Mouse (Mus musculus) heart, embryonic 10.5 days (tissue): ENCODE measurements around the gene Med16. TPM values are rescaled to one million over a fixed set of nuclear protein-coding genes. Genes with fewer than 3 reads are reported as not detected.

Experiments
- DNase-seq: peaks from one replicate; pipeline ENCODE4 v3.0.0-alpha.2; 2017; ENCODE audit warnings: low spot score
- H3K27ac ChIP-seq: fragments of 300-500 bp; sonication (generic); 2 replicates; pipeline ENCODE4 v1.5.1; 2016; ENCODE audit warnings: mild to moderate bottlenecking
- H3K27me3 ChIP-seq: fragments of 300-500 bp; sonication (generic); 2 replicates; pipeline ENCODE4 v1.6.1; 2016; ENCODE audit warnings: mild to moderate bottlenecking; ENCODE audit not compliant: poor library complexity, insufficient read depth, severe bottlenecking
- H3K36me3 ChIP-seq: fragments of 300-500 bp; sonication (generic); 2 replicates; pipeline ENCODE4 v1.6.1; 2016; ENCODE audit warnings: mild to moderate bottlenecking, moderate library complexity
- H3K4me1 ChIP-seq: fragments of 300-500 bp; sonication (generic); 2 replicates; pipeline ENCODE4 v1.6.1; 2016; ENCODE audit warnings: mild to moderate bottlenecking
- H3K4me3 ChIP-seq: fragments of 300-500 bp; sonication (generic); 2 replicates; pipeline ENCODE4 v1.5.1; 2016; ENCODE audit warnings: mild to moderate bottlenecking, moderate library complexity
- H3K9me3 ChIP-seq: fragments of 300-500 bp; sonication (generic); 2 replicates; pipeline ENCODE4 v1.6.1; 2016; ENCODE audit warnings: mild to moderate bottlenecking, moderate library complexity
- WGBS: fragments of 180-500 bp; shearing (Covaris S2); methylation state at CpG from one replicate; pipeline ENCODE4 v1.1.7; 2016; 5-methylcytosine and 5-hydroxymethylcytosine counted together
- microRNA-seq: library from miRNA; unstranded; fragments of <30 nt; microRNA quantifications from one replicate; pipeline ENCODE4, GENCODE M21; 2017
- polyA plus RNA-seq: library from polyadenylated mRNA; unstranded; fragments of >200 nt; fragmentation: Nextera tagmentation; extraction: Ambion mirVana; gene quantifications from 2 replicates; pipeline ENCODE4 v1.2.1, GENCODE M21; 2016

Med16 gene
- polyA plus RNA-seq, 1 experiment from 2014 or later = 51.9 TPM

GRCm38 (mm10) chr10:79846553-79846952 lies 62.2 kb downstream of the Med16 start:
- H3K4me1 ChIP-seq = peaks cover 37% of the 10 kb centered on the region
- no peak for DNase-seq
- no peak overlapping the region for H3K27ac ChIP-seq
- 45% methylated on average over 5 of the region's 5 CpGs for WGBS
- no peaks in the 10 kb centered on the region for H3K36me3 ChIP-seq
- H3K9me3 ChIP-seq = no peaks in the 10 kb centered on the region
- no peak overlapping the region for H3K4me3 ChIP-seq
- no peaks in the 10 kb centered on the region for H3K27me3 ChIP-seq

Small RNA genes lying within 50 kb of the gene (microRNA-seq; reads per million reads assigned to microRNA genes)
- not detected for gene Mir6910

Other genes starting within 250 kb of the Med16 start
- gene Madcam1, start 244.4 kb downstream of the Med16 start, polyA plus RNA-seq = 0.38 and 1.3 TPM in 2 replicates
- 52.3 and 59.4 TPM in 2 replicates for gene Tpgs1, start 239.6 kb downstream of the Med16 start, polyA plus RNA-seq
- gene Cdc34, start 226.7 kb downstream of the Med16 start, polyA plus RNA-seq = 188 and 215 TPM in 2 replicates
- 0.46 and 0.54 TPM in 2 replicates for gene Gzmm, start 219.9 kb downstream of the Med16 start, polyA plus RNA-seq
- 1,251 and 1,319 TPM in 2 replicates for gene Bsg, start 204.4 kb downstream of the Med16 start, polyA plus RNA-seq
- gene Hcn2, start 192.3 kb downstream of the Med16 start, polyA plus RNA-seq = not detected in 2 replicates
- gene Polrmt, start 162.3 kb downstream of the Med16 start, polyA plus RNA-seq = 39.8 and 42.5 TPM in 2 replicates
- 0.11 and 0.16 TPM in 2 replicates for gene Fgf22, start 153.8 kb downstream of the Med16 start, polyA plus RNA-seq
- gene Rnf126, start 142.0 kb downstream of the Med16 start, polyA plus RNA-seq = 84.4 and 113 TPM in 2 replicates
- 7.9 and 8.0 TPM in 2 replicates for gene Fstl3, start 131.7 kb downstream of the Med16 start, polyA plus RNA-seq
- not detected in 2 replicates for gene Prss57, start 118.0 kb downstream of the Med16 start, polyA plus RNA-seq
- gene Palm, start 115.4 kb downstream of the Med16 start, polyA plus RNA-seq = 80.7 and 83.1 TPM in 2 replicates
- gene Misp, start 87.9 kb downstream of the Med16 start, polyA plus RNA-seq = 0.21 and 0.82 TPM in 2 replicates
- gene Ptbp1, start 54.5 kb downstream of the Med16 start, polyA plus RNA-seq = 174 and 264 TPM in 2 replicates
- 2.4 and 7.8 TPM in 2 replicates for gene Prtn3, start 34.4 kb downstream of the Med16 start, polyA plus RNA-seq
- 16.2 and 36.9 TPM in 2 replicates for gene Plppr3, start 34.3 kb downstream of the Med16 start, polyA plus RNA-seq
- 0.14 and 0.15 TPM in 2 replicates for gene Elane, start 22.7 kb downstream of the Med16 start, polyA plus RNA-seq
- not detected in 2 replicates for gene Cfd, start 18.1 kb downstream of the Med16 start, polyA plus RNA-seq
- gene Gm26602, start 1.9 kb upstream of the Med16 start, polyA plus RNA-seq = 1.4 and 4.0 TPM in 2 replicates
- 0.31 and 0.33 TPM in 2 replicates for gene Kiss1r, start 8.0 kb upstream of the Med16 start, polyA plus RNA-seq
- gene R3hdm4, start 12.3 kb upstream of the Med16 start, polyA plus RNA-seq = 88.7 and 96.0 TPM in 2 replicates
- 12.5 and 16.4 TPM in 2 replicates for gene Arid3a, start 18.1 kb upstream of the Med16 start, polyA plus RNA-seq
- 127 and 155 TPM in 2 replicates for gene Wdr18, start 51.2 kb upstream of the Med16 start, polyA plus RNA-seq
- gene Grin3b, start 61.8 kb upstream of the Med16 start, polyA plus RNA-seq = 0.30 and 0.34 TPM in 2 replicates
- 12.7 and 16.4 TPM in 2 replicates for gene Tmem259, start 75.4 kb upstream of the Med16 start, polyA plus RNA-seq
- gene Cnn2, start 79.7 kb upstream of the Med16 start, polyA plus RNA-seq = 408 and 456 TPM in 2 replicates
- gene Abca7, start 87.6 kb upstream of the Med16 start, polyA plus RNA-seq = 2.8 and 4.1 TPM in 2 replicates
- 12.0 and 16.7 TPM in 2 replicates for gene Arhgap45, start 107.7 kb upstream of the Med16 start, polyA plus RNA-seq
- gene Polr2e, start 130.9 kb upstream of the Med16 start, polyA plus RNA-seq = 181 and 233 TPM in 2 replicates
- 767 and 797 TPM in 2 replicates for gene Gpx4, start 138.2 kb upstream of the Med16 start, polyA plus RNA-seq
- 14.8 and 15.6 TPM in 2 replicates for gene Sbno2, start 196.6 kb upstream of the Med16 start, polyA plus RNA-seq
- gene Stk11, start 206.9 kb upstream of the Med16 start, polyA plus RNA-seq = 12.4 and 17.8 TPM in 2 replicates
- gene Atp5d, start 229.7 kb upstream of the Med16 start, polyA plus RNA-seq = 689 and 872 TPM in 2 replicates
- 2.0 and 4.0 TPM in 2 replicates for gene Cbarp, start 231.9 kb upstream of the Med16 start, polyA plus RNA-seq
- 16.1 and 24.4 TPM in 2 replicates for gene Midn, start 239.3 kb upstream of the Med16 start, polyA plus RNA-seq